Mouse (Mus musculus) ES-E14 (cell line): ENCODE measurements around the gene Ccdc146.

Source experiments
- CHD2 ChIP-seq: IDR thresholded peaks from 2 replicates; pipeline ENCODE4 v1.6.1; 2014; ENCODE audit warnings: mild to moderate bottlenecking, low read depth, low read length, inconsistent platforms
- ZNF384 ChIP-seq: IDR thresholded peaks from 2 replicates; pipeline ENCODE4 v1.6.1; 2012; ENCODE audit warnings: low read depth, low read length, inconsistent platforms

DNA sequence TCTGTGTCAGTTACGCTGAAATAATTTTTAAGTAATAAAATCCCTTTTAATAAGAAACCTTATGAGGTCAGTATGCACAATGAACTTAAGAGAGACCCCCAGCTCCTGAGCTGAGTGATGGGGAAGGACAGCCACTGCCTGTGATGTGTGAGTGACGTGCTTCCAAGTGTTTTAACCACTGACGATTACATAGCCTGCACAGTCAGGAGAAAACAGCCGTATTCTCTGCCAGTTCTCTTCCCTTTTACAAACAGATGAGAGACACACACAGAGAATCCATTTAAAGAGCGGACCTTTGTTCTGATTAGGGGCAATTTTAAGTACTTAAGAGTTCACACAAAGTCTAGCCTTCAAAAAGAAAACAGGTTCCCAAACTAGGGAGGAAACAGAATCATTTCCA lies 52.6 kb downstream of the Ccdc146 start:
- TF ChIP-seq ZNF384: no peak
- TF ChIP-seq CHD2: no peak
